Mouse (Mus musculus) midbrain, postnatal 0 days (tissue): ENCODE measurements around the gene Ribc2. TPM values are rescaled to one million over a fixed set of nuclear protein-coding genes. Genes with fewer than 3 reads are reported as not detected.

ENCODE experiments used
- ATAC-seq: fragments of 200-750 bp; cut with Nextera tagmentation; 2 replicates; pipeline ENCODE4 v1.8.0; 2017; ENCODE audit warnings: moderate number of reproducible peaks, mild to moderate bottlenecking, moderate TSS enrichment, moderate library complexity; ENCODE audit not compliant: low FRiP score
- DNase-seq: peaks from one replicate; pipeline ENCODE4 v3.0.0-alpha.2; 2015; ENCODE audit warnings: low spot score
- H3K27ac ChIP-seq: fragments of 300-500 bp; sonication (generic); 2 replicates; pipeline ENCODE4 v1.5.1; 2014; ENCODE audit warnings: low read depth, mild to moderate bottlenecking, low read length, mixed read lengths
- H3K27me3 ChIP-seq: fragments of 300-500 bp; sonication (generic); 2 replicates; pipeline ENCODE4 v1.6.1; 2014; ENCODE audit warnings: low read length, control low read depth, mixed read lengths; ENCODE audit not compliant: insufficient read depth
- H3K36me3 ChIP-seq: fragments of 300-500 bp; sonication (generic); 2 replicates; pipeline ENCODE4 v1.6.1; 2014; ENCODE audit warnings: low read length, control low read depth, mixed read lengths; ENCODE audit not compliant: insufficient read depth
- H3K4me1 ChIP-seq: fragments of 300-500 bp; sonication (generic); 2 replicates; pipeline ENCODE4 v1.6.1; 2014; ENCODE audit warnings: mild to moderate bottlenecking, control low read depth, antibody characterized with exemption, low read length, mixed read lengths; ENCODE audit not compliant: insufficient read depth
- H3K4me2 ChIP-seq: fragments of 300-500 bp; sonication (generic); 2 replicates; pipeline ENCODE4 v1.6.1; 2014; ENCODE audit warnings: low read depth, mild to moderate bottlenecking, low read length, mixed read lengths; ENCODE audit not compliant: poor library complexity, severe bottlenecking
- H3K4me3 ChIP-seq: fragments of 300-500 bp; sonication (generic); 2 replicates; pipeline ENCODE4 v1.5.1; 2014; ENCODE audit warnings: low read depth, mild to moderate bottlenecking, low read length, moderate library complexity
- H3K9ac ChIP-seq: fragments of 300-500 bp; sonication (generic); replicated peaks from 2 replicates; pipeline ENCODE4 v1.6.1; 2014; ENCODE audit warnings: mild to moderate bottlenecking, low read length, moderate library complexity, mixed read lengths; ENCODE audit not compliant: poor library complexity, severe bottlenecking
- H3K9me3 ChIP-seq: fragments of 300-500 bp; sonication (generic); 2 replicates; pipeline ENCODE4 v1.6.1; 2016; ENCODE audit warnings: low read length, control low read depth
- CTCF ChIP-seq: IDR thresholded peaks from 2 replicates; pipeline ENCODE4 v1.5.1; 2016; ENCODE audit warnings: antibody characterized with exemption, mild to moderate bottlenecking
- WGBS: fragments of 180-500 bp; shearing (Covaris S2); extraction: QIAGEN DNeasy Blood & Tissue Kit; methylation state at CpG from one replicate; pipeline ENCODE4 v1.1.7; 2014; 5-methylcytosine and 5-hydroxymethylcytosine counted together
- polyA plus RNA-seq: library from polyadenylated mRNA; unstranded; fragments of >200 nt; fragmentation: Nextera tagmentation; extraction: Ambion mirVana; gene quantifications from 2 replicates; pipeline ENCODE4 v1.2.1, GENCODE M21; 2015
- total RNA-seq: library from RNA; depleted of rRNA; stranded (reverse); fragments of >200 nt; gene quantifications from 2 replicates; pipeline ENCODE4 v1.2.3, GENCODE M21; 2014

Ribc2 gene
- total and polyA plus RNA-seq, 2 experiments from 2014 or later, result 0.77 to 0.93 TPM

DNA sequence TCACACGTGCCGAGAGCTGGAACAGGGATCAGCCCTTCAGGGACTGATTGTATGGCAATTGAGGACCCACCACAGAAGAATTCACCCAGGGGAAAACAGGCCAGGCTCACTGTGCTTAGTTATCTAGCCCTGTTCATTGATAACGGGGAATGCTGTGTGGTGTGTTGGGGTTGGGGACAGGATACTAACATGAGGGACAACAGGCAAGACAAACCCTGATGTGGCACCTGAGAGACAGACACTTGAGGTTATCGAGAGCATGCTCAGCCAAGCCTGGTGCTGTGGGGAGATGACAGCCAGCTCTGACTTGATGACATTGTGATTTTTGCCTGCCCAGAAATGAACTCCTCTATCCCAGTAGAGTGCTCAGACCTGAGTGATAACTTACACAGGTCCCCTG lies 24.3 kb downstream of the Ribc2 start:
- H3K9me3 ChIP-seq, result no peaks in the 10 kb centered on the region
- 62% methylated on average over 4 of the region's 4 CpGs for WGBS
- H3K27ac ChIP-seq, result no peak overlapping the region
- no peak for DNase-seq
- H3K9ac ChIP-seq, result no peak overlapping the region
- H3K36me3 ChIP-seq, result no peaks in the 10 kb centered on the region
- ATAC-seq, result no peak
- no peak overlapping the region for H3K4me2 ChIP-seq
- no peaks in the 10 kb centered on the region for H3K4me1 ChIP-seq
- no peak for TF ChIP-seq CTCF
- H3K27me3 ChIP-seq, result no peaks in the 10 kb centered on the region
- no peak overlapping the region for H3K4me3 ChIP-seq

DNA sequence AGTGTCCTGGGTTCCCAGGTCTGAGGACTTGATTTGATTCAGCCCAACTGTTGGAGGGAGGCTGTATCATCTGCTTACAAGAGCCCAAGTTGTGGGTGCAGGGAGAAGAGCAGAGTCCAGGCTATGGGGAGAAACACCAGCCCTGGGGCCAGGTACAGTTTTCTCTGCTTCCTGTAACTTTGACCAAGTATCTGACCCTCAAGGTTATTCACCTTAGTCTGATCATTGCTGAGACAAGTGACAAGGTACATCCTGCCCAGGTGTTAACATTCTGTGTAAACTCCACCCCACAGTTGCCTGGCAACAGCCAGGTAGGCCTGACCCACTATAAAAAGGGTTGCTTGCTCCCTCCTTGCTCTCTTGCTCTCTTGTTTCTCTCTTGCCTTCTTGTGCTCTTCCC lies 29.5 kb downstream of the Ribc2 start:
- no peak overlapping the region for H3K4me2 ChIP-seq
- TF ChIP-seq CTCF, result no peak

DNA sequence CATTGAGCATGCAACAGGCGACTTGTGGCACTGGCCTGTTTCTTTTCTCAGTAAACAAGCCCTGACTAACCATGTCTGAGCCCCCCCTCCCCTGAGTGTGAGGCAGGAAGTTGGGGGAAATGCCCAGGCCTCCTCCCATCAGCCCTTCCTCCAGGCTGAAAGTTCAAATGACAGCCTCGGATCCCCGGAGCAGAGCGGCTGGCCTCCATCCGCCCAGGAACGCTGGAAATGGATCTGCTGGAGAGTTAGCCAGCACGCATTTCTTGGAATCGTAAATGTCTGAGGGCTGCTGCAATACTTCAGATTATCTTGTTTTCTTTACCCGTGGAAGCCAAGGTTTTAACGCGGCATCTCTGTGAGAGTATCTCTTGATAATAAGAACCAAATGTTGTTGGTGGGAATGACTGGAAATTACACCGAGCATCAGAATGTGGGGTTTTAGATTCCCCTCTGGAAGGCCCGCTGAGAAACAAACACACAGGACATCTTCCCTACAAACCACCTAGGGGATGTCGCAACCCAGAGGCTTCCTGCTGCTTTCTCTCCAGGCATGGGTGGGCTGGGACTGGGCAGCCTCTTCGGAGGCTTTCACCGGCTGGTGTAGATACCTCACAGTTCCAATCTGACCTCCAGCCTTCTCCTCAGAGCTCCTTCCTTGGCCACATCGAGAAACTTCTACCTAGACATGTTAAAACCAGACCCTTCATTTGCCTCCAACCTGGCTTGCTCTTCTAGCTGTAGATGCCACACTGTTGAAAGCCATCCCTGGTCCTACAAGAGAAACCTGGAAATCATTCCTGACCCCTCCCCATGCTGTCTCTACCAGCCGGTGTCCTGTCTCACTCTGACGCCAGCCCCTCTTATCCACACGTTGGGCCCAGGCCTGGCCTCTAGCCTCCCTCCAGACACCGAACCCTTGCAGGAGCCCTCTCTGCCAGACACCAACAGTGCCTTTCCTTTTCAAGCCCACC lies 31.1 kb downstream of the Ribc2 start:
- no peak overlapping the region for H3K4me2 ChIP-seq
- TF ChIP-seq CTCF, result no peak
- peaks cover 4% of the 10 kb centered on the region; the same call in 1 of the 2 replicates for H3K4me1 ChIP-seq
- no peak for ATAC-seq
- no peaks in the 10 kb centered on the region for H3K27me3 ChIP-seq
- 64% methylated on average over 21 of the region's 21 CpGs for WGBS
- H3K36me3 ChIP-seq, result no peaks in the 10 kb centered on the region
- no peak for DNase-seq
- no peaks in the 10 kb centered on the region for H3K9me3 ChIP-seq
- H3K27ac ChIP-seq, result no peak overlapping the region
- no peak overlapping the region for H3K4me3 ChIP-seq
- H3K9ac ChIP-seq, result no peak overlapping the region

More for the DNA sequence above, 29.5 kb downstream of the Ribc2 start:
- no peak for ATAC-seq
- Histone ChIP-seq H3K4me1 (peaks cover 4% of the 10 kb centered on the region; the same call in 1 of the 2 replicates), H3K27ac (no peak overlapping the region), H3K4me3 (no peak overlapping the region), H3K36me3 (no peaks in the 10 kb centered on the region), H3K9ac (no peak overlapping the region), H3K27me3 (no peaks in the 10 kb centered on the region), H3K9me3 (no peaks in the 10 kb centered on the region)
- DNase-seq, result no peak

DNA sequence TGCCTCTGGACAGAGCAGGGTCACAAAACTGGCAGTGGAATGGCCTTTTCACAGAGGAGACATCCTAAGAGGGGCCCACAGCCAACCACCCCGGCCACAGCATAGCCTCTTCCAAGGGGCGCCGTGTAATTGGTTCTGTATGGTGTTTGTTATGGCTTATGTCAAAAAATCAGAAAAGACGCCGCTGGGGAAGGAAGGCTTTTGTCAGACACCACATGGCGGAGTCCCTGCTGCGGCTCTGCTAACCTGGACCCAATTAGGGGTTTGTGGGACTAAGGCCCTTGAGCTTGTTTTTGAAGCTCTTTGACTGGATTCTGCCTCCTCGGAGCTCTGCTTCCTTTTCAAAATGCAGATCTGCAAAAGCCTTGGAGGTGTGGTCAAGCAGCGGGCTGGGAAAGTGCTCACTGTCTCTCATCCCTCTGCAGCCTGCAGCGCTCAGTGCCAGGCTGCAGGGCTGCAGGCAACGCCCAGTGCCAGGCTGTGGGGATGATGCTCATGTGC lies 34.6 kb downstream of the Ribc2 start:
- no peaks in the 10 kb centered on the region for H3K27me3 ChIP-seq
- TF ChIP-seq CTCF, result no peak
- H3K4me3 ChIP-seq, result no peak overlapping the region
- H3K9ac ChIP-seq, result no peak overlapping the region
- no peaks in the 10 kb centered on the region for H3K36me3 ChIP-seq
- peaks cover 4% of the 10 kb centered on the region; the same call in 1 of the 2 replicates for H3K4me1 ChIP-seq
- ATAC-seq, result no peak
- 14% methylated on average over 11 of the region's 11 CpGs for WGBS
- no peaks in the 10 kb centered on the region for H3K9me3 ChIP-seq
- peak overlapping the region; percentile 33 for H3K27ac ChIP-seq
- no peak overlapping the region for H3K4me2 ChIP-seq
- peak; percentile 43 for DNase-seq

DNA sequence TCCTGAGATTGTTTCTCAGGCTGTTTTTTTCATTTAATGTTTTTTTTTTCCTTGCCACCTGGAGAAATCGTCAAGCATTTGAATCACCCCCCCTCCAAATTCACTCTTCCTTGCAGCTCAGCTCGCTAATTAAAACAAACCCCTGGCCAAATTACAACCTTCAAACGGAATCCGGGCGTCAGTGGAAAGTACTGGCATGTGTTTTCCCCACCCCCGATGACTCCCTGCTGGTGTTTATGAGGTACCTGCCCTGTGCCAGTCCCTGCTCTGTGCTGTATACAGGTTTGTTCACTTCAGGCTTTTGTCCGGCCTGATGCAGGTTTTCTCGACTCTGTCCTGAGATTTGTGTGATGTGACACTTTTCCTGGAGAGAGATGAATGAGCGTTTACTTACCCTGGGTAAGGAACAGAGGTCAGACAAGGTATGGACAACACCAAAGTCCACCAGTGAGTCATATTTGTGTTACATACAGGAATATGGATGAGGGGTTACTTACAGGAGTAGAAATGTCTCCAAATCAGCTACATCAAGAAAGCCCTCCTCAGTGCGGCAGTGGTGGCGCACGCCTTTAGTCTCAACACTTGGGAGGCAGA lies 35.3 kb downstream of the Ribc2 start:
- no peaks in the 10 kb centered on the region for H3K9me3 ChIP-seq
- WGBS, result 56% methylated on average over 12 of the region's 12 CpGs
- H3K9ac ChIP-seq, result no peak overlapping the region
- no peaks in the 10 kb centered on the region for H3K36me3 ChIP-seq
- 0 out of 2 replicates have a peak overlapping the region, but pooled peaks have one; percentile 33 for H3K27ac ChIP-seq
- H3K4me1 ChIP-seq, result peaks cover 4% of the 10 kb centered on the region; the same call in 1 of the 2 replicates
- H3K27me3 ChIP-seq, result no peaks in the 10 kb centered on the region
- no peak for ATAC-seq
- no peak for TF ChIP-seq CTCF
- peak; percentile 21 for DNase-seq
- no peak overlapping the region for H3K4me2 ChIP-seq
- no peak overlapping the region for H3K4me3 ChIP-seq

DNA sequence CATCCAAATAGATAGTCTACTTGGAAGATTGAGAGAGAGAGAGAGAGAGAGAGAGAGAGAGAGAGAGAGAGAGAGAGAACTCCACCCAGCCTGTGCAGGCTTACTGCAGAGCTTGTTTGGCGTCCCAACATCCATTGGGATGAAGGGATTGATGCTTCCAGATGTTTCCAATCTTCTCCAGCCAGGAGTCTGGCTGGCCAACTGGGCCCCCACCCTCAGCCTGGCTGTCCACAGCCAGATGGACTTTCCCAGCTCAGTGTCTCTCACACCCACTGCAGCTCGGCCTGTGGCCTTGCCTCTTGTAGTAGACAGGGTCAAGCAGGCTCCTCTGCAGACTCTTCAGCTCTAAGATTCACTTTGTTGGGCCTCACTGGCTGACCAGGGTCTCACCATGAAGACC lies 40.2 kb downstream of the Ribc2 start:
- Histone ChIP-seq H3K9me3 (no peaks in the 10 kb centered on the region), H3K36me3 (no peaks in the 10 kb centered on the region), H3K27me3 (no peaks in the 10 kb centered on the region), H3K4me3 (no peak overlapping the region), H3K9ac (no peak overlapping the region), H3K4me1 (no peaks in the 10 kb centered on the region), H3K27ac (no peak overlapping the region), H3K4me2 (no peak overlapping the region)
- WGBS, result 94% methylated on average over 2 of the region's 2 CpGs
- ATAC-seq (no peak), DNase-seq (no peak)
- TF ChIP-seq CTCF, result no peak
